Mouse (Mus musculus): ENCODE data around the gene Lef1.

The Lef1 gene

GRCm38 (mm10) chr3:131144250-131144649, 34.0 kb downstream of the Lef1 start:
- no peak for DNase-seq

GRCm38 (mm10) chr3:131152921-131153320, 42.6 kb downstream of the Lef1 start:
- no peak for DNase-seq

GRCm38 (mm10) chr3:131153896-131154295, 43.6 kb downstream of the Lef1 start:
- no peak for DNase-seq

- no peak for DNase-seq
These were observed 44.3 kb downstream of the Lef1 start for GRCm38 (mm10) chr3:131154576-131154975.

GRCm38 (mm10) chr3:131155066-131155465, 44.8 kb downstream of the Lef1 start:
- no peak for DNase-seq

GRCm38 (mm10) chr3:131155657-131156056, 45.4 kb downstream of the Lef1 start:
- no peak for DNase-seq

- no peak for DNase-seq
These were observed 46.1 kb downstream of the Lef1 start for GRCm38 (mm10) chr3:131156377-131156776.

- DNase-seq = no peak
These were observed 47.2 kb downstream of the Lef1 start for GRCm38 (mm10) chr3:131157471-131157870.

- DNase-seq = no peak
These were observed 49.0 kb downstream of the Lef1 start for GRCm38 (mm10) chr3:131159204-131159760.

GRCm38 (mm10) chr3:131159881-131160615, 49.8 kb downstream of the Lef1 start:
- DNase-seq = no peak

- DNase-seq = no peak
These were observed 50.6 kb downstream of the Lef1 start for GRCm38 (mm10) chr3:131160921-131161320.

- no peak for DNase-seq
These were observed 57.5 kb downstream of the Lef1 start for GRCm38 (mm10) chr3:131167731-131168130.

- no peak for DNase-seq
These were observed 58.9 kb downstream of the Lef1 start for GRCm38 (mm10) chr3:131169161-131169560.

- no peak for DNase-seq
These were observed 59.9 kb downstream of the Lef1 start for GRCm38 (mm10) chr3:131170099-131170643.

- DNase-seq = no peak
These were observed 61.2 kb downstream of the Lef1 start for GRCm38 (mm10) chr3:131171292-131171960.

- DNase-seq = no peak
These were observed 62.0 kb downstream of the Lef1 start for GRCm38 (mm10) chr3:131172293-131172692.

- no peak for DNase-seq
These were observed 70.7 kb downstream of the Lef1 start for GRCm38 (mm10) chr3:131181006-131181405.

GRCm38 (mm10) chr3:131182158-131182557, 71.9 kb downstream of the Lef1 start:
- DNase-seq = no peak

- no peak for DNase-seq
These were observed 75.9 kb downstream of the Lef1 start for GRCm38 (mm10) chr3:131186193-131186592.

- no peak for DNase-seq
These were observed 80.0 kb downstream of the Lef1 start for GRCm38 (mm10) chr3:131190239-131190638.

GRCm38 (mm10) chr3:131190671-131191367, 80.5 kb downstream of the Lef1 start:
- no peak for DNase-seq

GRCm38 (mm10) chr3:131191454-131191853, 81.2 kb downstream of the Lef1 start:
- no peak for DNase-seq

- no peak for DNase-seq
These were observed 85.8 kb downstream of the Lef1 start for GRCm38 (mm10) chr3:131196050-131196449.

Measured in cerebellum, adult 11 months (tissue).